Mouse (Mus musculus) CD8-positive naive resting alpha-beta T cell, adult 2 months (primary cell): ENCODE results near the gene Mtss1l.
A peak's percentile ranks its signal among the peaks of the same experiment; 100 is the strongest.

Experiments used
- DNase-seq, 2 experiments: peaks; one replicate each; pipeline ENCODE4 v3.0.0; 2022; ENCODE audit warnings: low read depth in 2 of 2, low spot score in 2 of 2

Mtss1l gene

DNA sequence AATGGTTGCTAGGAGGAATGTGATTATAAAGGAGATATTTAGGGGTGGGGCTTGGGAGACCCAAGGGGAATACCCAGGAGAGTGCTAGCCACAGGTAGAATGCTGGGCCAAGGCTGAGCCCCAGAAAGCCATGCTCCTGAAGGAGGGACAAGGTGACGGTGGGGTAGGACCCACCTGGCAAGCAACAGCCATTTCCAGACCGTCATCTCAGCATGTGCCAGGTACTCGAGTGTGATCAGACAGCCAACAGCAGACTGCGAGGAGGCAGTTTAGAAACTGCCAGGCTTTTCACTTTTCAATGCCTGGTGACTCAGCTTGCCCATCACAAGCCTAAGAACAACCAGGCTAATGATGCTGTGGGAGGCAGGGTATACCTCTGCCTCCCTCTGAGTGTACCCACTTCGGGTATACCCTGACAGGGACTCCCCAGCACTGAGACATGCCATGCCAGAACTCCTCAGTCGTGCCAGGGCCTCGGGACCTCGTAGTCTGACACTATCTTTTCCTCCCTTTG lies 10.1 kb downstream of the Mtss1l start:
- DNase-seq = no peak

DNA sequence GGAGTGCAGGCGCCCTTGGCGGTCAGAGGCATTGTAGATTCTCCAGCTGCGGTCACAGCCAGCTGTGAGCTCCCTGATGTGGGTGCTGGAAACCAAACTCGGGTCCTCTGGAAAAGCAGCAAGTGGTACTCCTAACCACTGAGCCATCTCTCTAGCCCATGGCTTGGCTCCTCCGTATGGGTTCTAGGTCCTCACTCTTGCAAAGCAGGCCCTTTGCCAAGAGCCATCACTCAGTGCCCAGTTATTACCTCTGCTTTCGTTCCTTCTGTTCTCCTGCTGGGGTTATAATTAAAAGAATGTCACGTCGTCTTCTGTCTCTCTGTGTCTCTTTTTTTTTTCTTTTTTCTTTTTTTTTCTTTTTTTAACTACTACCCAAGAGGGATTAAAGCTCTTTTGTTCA lies 11.8 kb downstream of the Mtss1l start:
- DNase-seq = no peak

DNA sequence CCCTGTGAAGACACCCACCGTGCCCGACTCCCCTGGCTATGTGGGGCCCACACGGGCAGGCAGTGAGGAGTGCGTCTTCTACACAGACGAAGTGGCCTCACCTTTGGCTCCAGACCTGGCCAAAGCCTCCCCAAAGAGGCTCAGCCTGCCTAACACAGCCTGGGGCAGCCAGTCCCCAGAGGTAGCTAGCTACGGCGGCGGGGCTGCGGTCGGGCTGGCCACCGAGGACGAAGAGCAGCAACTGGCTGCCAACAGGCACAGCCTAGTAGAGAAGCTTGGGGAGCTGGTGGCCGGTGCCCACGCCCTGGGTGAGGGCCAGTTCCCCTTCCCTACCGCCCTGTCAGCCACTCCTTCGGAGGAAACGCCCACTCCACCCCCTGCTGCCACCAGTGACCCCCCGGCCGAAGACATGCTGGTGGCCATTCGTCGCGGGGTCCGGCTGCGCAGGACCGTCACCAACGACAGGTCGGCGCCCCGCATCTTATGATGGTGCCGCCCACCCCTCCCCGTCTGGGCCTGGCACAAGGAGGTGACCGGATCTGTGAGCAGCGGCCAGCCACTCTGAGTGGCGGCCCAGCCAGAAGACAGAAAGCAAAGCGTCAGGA lies 17.4 kb downstream of the Mtss1l start:
- DNase-seq = no peak

DNA sequence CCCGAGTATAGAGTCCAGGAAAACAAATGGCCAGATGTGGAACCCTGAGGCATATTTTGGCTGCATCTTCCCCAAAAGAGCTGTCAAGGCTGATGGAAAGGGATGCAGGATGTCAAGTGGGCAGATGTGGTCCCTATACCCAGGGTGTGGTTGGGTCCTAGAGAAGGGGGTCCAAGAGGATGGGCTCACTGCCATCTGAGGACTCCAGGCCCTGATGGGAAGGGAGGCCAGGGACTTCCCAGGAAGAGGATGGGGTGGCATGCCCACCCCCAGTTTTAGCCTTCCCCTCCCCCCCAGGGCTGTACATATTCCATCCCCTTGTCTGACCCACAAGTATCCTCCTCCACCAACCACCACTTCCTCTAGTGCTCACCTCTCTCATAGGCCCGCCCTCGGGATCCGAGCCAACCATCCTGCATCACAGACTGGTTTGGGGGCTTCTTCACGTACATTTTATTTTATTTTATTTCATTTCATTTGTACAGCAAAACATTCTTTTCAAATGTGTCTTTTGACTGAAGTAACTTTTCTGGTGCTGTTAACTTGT lies 19.4 kb downstream of the Mtss1l start:
- DNase-seq = no peak

DNA sequence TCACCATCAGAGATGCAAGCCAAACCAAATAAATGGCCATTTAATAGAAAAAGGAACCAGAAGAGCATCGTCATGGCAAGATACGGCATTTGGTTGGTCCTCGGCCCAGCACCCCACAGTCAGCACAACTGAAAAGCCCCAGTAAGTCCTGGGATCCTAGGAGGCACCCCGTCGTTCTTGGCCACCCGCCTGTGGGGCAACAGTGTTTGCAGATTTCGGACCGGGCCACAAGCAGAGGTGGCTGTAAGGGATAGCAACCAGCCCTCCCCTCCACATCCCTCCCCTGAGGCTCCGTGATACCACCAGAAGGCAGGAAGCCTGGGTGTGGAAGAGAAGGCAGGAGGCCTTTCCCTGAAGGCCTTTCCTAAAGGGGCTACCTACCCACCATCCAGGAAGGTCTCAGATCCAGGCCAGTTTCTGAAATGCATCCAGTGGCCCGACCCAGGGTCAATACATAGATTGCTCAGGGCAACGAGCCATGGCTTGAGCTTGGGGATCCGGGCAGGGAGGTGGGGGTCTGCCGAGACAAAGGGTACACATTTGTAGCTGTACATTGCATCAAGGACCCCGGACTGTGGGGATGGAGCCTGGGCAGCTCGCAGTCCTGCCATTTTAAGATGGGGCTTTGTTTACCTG lies 20.7 kb downstream of the Mtss1l start:
- DNase-seq = no peak

DNA sequence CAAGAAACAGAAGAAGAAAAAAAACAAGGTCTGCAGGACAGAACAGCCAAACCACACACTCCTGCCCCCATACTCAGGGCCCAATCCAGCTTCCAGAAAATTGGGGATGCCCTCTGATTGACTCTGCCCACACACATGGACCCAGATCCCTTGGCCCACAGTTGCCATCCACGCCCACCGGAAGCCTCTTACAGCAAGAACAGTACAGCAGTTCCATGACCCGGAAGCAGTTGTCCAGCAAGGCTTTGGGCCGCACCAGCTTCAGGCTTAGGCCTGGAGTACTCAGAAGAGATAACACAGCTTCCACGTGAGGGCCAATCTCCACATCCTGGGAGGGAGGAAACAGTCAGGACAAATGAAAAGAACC lies 21.2 kb downstream of the Mtss1l start:
- DNase-seq = no peak

DNA sequence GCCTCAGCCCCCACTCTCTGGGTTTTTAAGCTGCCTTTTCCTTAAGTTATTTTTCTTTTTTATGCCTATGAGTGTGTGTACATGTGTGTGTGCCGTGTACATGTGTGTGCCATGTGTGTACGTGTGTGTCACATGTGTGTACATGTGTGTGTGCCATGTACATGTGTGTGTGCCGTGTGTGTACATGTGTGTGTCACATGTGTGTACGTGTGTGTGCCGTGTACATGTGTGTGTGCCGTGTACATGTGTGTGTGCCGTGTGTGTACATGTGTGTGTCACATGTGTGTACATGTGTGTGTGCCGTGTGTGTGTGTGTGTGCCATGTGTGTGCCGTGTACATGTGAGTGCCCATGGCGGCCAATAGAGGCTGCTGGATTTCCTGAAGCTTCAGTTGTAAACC lies 23.9 kb downstream of the Mtss1l start:
- no peak for DNase-seq

DNA sequence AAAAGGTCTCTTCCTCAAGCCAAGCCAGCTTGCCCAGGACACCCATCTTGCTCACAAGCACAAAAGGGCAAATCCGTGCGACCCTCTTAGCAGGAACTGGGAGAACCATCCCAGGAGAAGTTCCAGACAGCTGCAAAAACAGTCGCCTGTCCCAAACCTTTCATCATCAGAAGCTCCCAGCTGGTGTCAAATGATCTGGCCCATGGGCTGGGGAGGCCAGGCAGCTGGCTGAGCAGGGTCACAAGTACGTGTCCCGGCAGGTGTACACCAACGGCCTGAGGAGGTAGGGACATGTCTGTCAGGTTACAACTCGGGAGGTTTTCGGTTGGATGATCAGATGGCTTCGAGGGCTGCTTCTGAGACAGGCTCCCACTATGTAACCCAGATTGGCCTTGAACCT lies 25.4 kb downstream of the Mtss1l start:
- DNase-seq = no peak

DNA sequence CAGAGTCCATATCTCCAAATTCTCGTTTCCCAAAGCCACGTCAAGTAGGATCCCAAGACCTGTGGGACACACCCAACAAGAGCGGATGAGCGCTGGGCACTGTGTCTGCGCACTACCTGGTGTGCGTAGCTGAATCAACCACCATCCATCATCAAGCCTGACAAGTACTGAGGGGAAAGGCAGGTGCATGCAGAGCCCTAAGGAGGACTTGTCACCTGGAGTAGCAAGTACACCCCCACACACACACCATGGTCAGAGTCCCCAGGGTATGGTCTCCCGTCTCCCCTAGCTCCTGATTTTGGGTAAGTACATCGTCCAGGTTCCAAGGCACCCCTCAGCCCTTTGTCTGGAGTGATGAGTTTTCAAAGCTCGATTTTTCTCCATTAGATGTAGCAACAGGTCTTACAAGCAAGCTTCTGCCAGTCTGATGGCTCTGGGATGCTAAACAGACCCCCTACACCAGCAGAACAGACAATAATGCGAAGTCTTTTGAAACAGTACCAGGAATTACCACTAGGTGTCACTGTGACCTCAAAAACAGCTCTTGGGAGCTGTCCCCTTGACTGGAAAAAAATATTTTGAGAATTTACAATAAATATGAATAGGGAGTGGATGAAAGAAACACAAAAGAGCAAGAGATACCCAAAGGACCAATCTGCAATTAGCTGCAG lies 28.4 kb downstream of the Mtss1l start:
- peak; percentile 39 to 55 for DNase-seq

DNA sequence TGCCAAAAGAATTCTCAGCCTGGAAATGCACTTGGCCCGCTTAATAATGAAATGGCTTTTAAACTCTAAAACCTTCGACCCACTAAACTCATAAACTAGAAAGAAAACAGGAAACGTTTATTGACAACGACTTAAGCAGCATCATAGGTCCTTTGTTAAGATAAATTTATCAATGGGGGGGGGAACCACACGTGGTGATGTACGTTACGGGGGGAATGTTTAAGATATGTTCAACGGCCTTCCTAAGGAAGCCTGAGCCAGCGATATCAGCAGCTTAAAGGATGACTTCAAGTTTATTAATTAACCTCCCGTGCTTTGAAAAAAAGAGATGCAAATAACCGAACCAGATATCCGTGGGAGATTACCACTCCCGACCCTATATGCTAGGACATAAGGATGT lies 29.0 kb downstream of the Mtss1l start:
- no peak for DNase-seq

DNA sequence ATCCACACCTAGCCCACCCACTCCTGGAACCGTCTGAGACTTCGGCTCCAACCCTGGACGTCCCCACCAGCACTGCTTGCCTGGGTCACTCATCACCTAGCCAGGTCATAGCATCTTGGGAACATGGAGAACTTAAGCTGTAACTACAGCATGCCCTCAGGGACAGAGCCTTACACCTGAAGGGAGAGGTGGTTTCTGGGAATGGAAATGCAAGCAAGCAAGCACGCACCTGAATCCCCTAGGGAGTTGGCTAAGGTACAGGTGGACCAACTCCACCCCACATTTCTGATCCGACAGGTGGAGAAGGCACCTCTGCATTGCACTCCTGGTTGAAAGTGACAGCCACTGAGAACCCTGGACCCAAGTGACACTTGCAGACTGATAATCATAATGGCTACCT lies 30.2 kb downstream of the Mtss1l start:
- DNase-seq = no peak

DNA sequence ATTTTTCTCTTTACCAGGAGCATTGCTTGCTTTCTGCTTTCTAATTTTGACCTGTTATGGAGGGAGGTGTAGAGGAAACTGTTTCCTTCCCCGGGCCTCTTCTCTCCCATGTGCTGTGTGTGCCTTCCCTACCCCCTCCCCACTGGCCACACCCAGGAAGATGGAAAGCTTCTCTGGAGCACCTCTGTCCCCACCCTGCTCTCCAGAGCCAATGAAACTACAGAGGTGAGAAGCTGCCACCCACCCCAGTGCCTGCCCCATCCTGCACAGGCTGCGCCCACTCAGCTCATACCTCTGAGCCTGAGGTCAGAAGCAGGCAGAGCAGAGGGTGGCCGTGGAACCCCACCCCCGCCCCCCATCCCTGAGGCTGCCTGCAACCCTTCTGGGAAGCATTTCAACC lies 33.4 kb downstream of the Mtss1l start:
- no peak for DNase-seq

DNA sequence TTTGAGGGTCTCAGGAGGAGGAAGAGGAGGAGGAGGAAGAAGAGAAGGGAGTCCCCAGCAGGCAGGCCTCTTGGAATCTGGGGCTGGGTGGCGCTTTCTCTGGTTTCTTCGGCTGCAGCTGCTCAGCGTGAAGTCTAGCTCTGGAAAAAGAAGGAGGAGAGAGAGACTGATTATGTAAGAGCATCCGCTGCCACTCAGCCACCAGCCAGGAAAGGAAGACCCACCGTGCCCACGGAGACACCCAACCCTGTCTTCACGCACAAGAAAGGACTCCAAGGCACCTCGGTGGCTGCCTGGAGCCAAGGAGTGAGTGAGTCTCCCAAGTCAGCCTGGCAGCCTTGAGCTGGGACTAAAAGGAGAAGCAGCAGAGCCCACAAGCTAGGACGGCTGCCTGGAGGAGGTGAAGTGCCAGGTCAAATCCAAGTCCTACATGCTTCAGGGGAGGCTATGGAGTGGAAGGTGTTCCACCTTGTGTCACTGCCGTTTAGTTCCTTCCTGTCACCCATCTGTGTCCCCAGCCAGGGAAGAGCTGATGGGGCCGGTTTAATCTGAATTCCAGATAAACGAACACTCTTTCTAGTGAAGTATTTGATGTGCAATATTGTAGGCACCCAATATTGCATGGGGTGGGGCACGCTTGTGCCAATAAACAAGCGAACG lies 34.4 kb downstream of the Mtss1l start:
- DNase-seq = no peak

DNA sequence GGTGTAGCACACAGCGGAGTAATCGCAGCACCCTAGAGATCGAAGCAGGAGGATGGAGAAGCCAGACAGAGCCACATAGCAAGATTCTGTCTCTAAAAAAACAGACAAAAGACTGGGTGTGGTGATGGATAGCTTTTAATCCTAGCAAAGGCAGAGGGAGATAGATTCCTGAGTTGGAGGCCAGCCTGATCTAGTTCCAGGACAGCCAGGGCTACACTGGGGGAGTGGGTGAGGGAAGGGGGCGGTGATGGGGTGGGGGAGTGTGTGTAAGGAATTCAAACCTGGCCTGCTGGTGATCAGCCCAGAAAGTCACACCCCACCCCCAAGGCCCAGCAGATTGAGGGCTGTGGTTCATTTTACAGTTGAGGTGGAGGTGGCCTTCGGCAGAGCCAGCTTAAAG lies 34.9 kb downstream of the Mtss1l start:
- no peak for DNase-seq

DNA sequence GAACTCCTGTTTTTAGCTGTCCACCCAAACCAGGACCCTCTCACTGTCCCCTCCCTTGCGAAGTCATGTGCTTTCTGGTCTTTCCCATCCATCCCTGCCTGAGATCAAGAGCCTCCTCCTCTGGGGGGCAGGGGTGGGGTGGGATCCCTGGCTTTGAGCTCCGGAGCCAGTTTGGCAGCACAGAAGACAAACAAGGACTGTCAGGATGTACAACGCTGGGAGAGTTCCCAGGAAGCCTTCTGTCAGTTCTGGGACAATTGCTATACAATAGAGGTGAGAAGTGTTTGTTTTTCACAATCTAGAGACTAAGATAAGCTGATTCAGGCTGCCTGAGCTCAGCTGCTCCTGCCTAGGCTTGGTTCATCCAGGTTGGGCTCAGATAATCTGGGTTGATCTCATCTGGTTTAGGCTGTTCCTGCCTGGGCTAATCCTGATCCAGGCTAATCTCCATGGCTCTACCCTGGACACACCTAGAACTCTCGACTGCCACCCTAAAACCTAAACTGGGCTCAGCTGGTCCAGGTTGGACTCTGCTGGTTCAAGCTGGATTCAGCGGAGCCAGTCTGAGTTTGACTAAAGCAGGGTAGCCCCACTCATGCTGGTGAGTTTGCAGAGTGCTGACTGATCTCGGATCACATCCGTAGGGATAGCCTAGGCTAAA lies 39.1 kb downstream of the Mtss1l start:
- no peak for DNase-seq

DNA sequence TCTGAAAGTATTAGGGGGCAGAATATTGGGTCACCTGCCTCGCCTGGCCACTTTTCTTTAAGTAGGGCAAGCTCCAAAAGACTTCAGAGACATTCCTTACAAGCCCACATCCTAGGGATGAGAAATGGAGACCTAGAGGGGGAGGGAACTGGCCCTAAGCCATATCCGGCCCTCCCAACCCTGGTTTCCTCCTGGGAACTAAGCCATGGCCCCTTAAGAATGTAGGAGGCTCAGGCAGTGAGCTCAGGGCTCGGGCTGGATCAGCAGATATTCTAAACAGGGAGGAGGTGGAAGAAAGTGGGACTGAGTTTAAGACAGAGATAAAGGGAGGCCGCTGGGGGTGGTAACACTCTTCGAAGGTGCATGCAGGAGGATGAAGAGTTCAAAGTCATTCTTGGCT lies 39.9 kb downstream of the Mtss1l start:
- no peak for DNase-seq

DNA sequence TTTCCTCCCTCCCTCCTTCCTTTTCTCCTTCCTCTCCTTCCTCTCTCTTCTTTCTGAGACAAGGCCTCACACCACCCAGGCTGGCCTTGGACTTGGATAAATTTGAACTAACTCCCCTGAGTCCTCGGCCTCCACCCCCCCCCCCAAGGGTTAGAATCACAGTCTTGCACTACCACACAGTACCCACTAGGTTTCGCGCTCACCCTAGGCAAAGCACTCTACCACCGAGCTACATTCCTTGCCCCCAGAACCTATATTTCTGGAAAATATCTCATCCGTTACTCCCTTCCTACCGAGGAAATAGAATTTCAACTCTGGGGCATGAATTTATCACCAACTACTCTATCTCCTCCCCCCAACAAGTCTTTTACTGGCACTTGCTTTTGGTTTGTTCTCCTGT lies 40.7 kb downstream of the Mtss1l start:
- no peak for DNase-seq

DNA sequence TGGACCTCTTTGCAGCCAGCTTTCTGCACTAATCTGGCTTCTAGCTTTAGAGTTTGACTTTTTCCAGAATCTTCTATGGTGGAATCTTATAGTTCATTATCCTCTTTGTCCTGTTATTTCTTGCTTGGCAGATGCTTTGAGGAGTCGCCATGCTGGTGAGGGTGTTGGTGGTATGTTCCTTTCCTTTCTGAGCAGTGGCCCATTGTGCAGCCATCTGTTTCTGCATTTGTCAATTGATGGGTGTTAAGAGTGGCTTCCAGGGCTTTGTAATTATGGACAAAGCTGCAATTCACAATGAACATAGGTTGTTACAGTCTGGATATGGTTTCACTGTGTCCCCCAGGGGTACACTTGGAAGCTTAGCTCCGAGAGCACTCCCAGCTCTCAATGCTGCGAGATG lies 43.4 kb downstream of the Mtss1l start:
- no peak for DNase-seq

DNA sequence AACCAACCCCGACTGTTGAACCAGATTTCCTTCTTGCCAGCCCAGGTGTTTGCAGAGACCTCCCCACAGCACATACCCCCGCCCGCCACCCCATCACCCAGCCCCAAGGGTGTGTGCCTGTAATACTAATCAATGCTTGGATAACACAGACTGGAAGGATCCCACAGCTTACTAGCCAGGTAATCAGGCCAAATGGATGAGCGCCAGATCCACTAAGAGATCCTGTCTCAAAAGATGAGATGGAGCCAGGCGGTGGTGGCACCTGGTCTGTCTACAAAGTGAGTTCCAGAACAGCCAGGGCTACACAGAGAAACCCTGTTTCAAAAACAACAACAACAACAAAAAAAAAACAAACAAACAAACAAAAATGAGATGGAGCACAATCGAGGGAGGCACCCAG lies 46.0 kb downstream of the Mtss1l start:
- no peak for DNase-seq

DNA sequence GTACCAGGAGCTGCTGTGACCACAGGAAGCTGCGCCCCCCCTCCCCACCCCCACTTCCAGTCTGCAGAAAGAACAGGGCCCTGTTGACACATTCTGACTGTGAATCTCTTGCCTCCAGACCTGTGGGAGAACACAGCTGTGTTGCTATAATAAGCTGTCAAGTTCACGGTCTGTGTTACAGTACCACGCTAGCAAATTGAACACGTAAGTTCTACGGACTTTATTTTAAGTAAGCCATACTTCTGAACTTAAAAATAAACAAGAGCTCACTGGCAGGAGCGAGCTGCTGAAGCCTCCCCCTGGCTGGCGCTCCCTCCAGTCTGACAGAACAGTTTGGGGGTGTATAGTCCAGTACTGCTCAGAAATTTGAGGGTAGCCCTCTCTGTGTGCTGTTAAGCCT lies 51.2 kb downstream of the Mtss1l start:
- no peak for DNase-seq

DNA sequence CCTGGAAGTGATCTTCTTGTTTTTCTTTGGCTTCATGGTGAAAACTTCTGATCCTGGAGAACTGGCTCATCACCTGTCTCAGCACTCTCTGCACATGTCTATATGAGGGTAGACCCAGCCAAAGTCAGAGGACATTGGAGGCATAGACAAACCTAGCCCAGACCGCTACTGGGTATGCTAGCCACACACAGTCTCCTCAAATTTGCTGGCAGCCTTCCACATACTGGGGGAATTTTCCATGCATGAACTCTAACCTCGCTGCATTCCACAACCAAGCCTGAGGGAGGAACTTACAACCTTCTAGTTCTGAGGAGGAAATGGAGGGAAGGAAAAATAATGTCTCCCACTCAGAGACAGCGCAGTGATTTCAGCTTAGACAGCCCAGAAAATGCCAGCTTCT lies 52.8 kb downstream of the Mtss1l start:
- no peak for DNase-seq
